19 mouse cellular contexts compared by ENCODE assay signal in genomic region chr13:12499107-12499506, GRCm38 (mm10). TPM values are rescaled to one million over a fixed set of nuclear protein-coding genes. Genes with fewer than 3 reads are reported as not detected.
A peak's percentile ranks its signal among the peaks of the same experiment; 100 is the strongest.
DNase-seq lines count a peak whose midpoint lies in the region; ATAC-seq lines count a peak whose summit lies in the region.
"Had no signal": no experiment of that assay in that cellular context is flagged by ENCODE, and none has a peak within 500 bp of the region (broad histone marks: within the 10 kb centered on the region; RNA-seq: fewer than 3 reads in every experiment).

No protein-coding gene starts in this region.

- ATAC-seq in frontal cortex, adult (ENCODE audit: low TSS enrichment) = peak; percentile 82
- ATAC-seq in activated CD4-positive, CD25-positive, alpha-beta regulatory T cell, adult 4 months = peak; percentile 66
- peak; percentile 71 for ATAC-seq in megakaryocyte, adult 5-6 weeks (ENCODE audit: poor library complexity, severe bottlenecking)
- ATAC-seq: forebrain, embryonic 16.5 days had no signal

- no peak for DNase-seq in frontal cortex, postnatal 25 days (ENCODE audit: low spot score in 2 of 2)
- DNase-seq in right cerebral cortex, adult 18-20 months = peak; percentile 32
- DNase-seq in right cerebral cortex, postnatal 10 days (ENCODE audit: low spot score in 2 of 2) = no peak
- DNase-seq in ovary, adult 18-20 months (ENCODE audit: low spot score) = no peak
- DNase-seq in ovary, postnatal 14 days (ENCODE audit: low spot score) = no peak
- DNase-seq: adrenal gland, adult 8-10 months; adrenal gland, postnatal 36 days; cerebellum, adult 11 months; cerebellum, adult 8-10 months; cerebellum, postnatal 14 days; embryo, embryonic 11 days; gastrocnemius, adult 2 months; gastrocnemius, postnatal 25 days; heart, postnatal 36 days had no signal

RNA-seq across cellular contexts. Expression of gene Edaradd, which starts 21.1 kb away (rescaled TPM):
- 1 to 10 TPM; 1.0 TPM for polyA plus RNA-seq in activated CD4-positive, CD25-positive, alpha-beta regulatory T cell, adult 4 months (2017; shearing (Covaris generic))
- 0.11 TPM in 1 of 2 replicates, not detected in the other for total RNA-seq in megakaryocyte, adult 5-6 weeks (2015)
- 0.24 and 0.29 TPM in 2 replicates for total RNA-seq in megakaryocyte, adult 5-6 weeks (2017)
- total RNA-seq: gastrocnemius, adult 2 months; gastrocnemius, postnatal 25 days had no signal
- polyA plus RNA-seq: C2C12 had no signal

RNA-seq across cellular contexts. Expression of gene Lgals8, which starts 34.4 kb away (rescaled TPM):
- polyA plus RNA-seq in activated CD4-positive, CD25-positive, alpha-beta regulatory T cell, adult 4 months (2017; shearing (Covaris generic)) = 100 to 1,000 TPM in 1 of 2 experiments, 10 to 100 TPM in 1; 70.6 to 109 TPM
- total RNA-seq in megakaryocyte, adult 5-6 weeks (2015) = 37.5 and 47.8 TPM in 2 replicates
- 59.7 and 64.4 TPM in 2 replicates for total RNA-seq in megakaryocyte, adult 5-6 weeks (2017)
